Comparison of ENCODE assay signal across 21 mouse cellular contexts in genomic region chr1:155073905-155074304, GRCm38 (mm10). TPM values are rescaled to one million over a fixed set of nuclear protein-coding genes. Genes with fewer than 3 reads are reported as not detected.
DNase-seq lines count a peak whose midpoint lies in the region; ATAC-seq and TF ChIP-seq lines count a peak whose summit lies in the region.
"Had no signal": no experiment of that assay in that cellular context is flagged by ENCODE, and none has a peak within 500 bp of the region (broad histone marks: within the 10 kb centered on the region; RNA-seq: fewer than 3 reads in every experiment).

No protein-coding gene starts in this region.

- no peak for TF ChIP-seq EP300 in stomach, postnatal 0 days (optimal IDR thresholded peaks at IDR 0.05)

- TF ChIP-seq POLR2A in bone marrow macrophage, adult 2 months (IDR thresholded peaks at IDR 0.05; ENCODE audit: borderline replicate concordance, low read depth, low read length): no peak

- no peak for ATAC-seq in heart, embryonic 11.5 days (replicated peaks; ENCODE audit: insufficient number of reproducible peaks, low FRiP score, low TSS enrichment)
- 0 out of 2 replicates have a peak, but pooled peaks have one; percentile 19 for ATAC-seq in midbrain, embryonic 11.5 days (ENCODE audit: low FRiP score)
- ATAC-seq in midbrain, embryonic 14.5 days (ENCODE audit: low FRiP score, low TSS enrichment): no peak
- ATAC-seq in stomach, postnatal 0 days (ENCODE audit: low FRiP score, low TSS enrichment): no peak
- ATAC-seq: intestine, embryonic 16.5 days had no signal

- no peak overlapping the region for H3K4me3 ChIP-seq in heart, embryonic 11.5 days (ENCODE audit: low read depth, low read length)
- no peak overlapping the region for H3K4me3 ChIP-seq in midbrain, embryonic 11.5 days (ENCODE audit: low read depth, low read length)
- H3K4me3 ChIP-seq in midbrain, embryonic 14.5 days (replicated peaks; ENCODE audit: low read depth, low read length): no peak overlapping the region
- no peak overlapping the region for H3K4me3 ChIP-seq in bone marrow macrophage, adult 2 months (ENCODE audit: insufficient read depth, low read length)
- no peak overlapping the region for H3K4me3 ChIP-seq in stomach, postnatal 0 days (ENCODE audit: low read depth, low read length)
- H3K4me3 ChIP-seq: embryonic facial prominence, embryonic 13.5 days; kidney, embryonic 15.5 days; neural tube, embryonic 13.5 days had no signal

- no peak for TF ChIP-seq CTCF in bone marrow macrophage, adult 2 months (IDR thresholded peaks at IDR 0.05; ENCODE audit: low read depth, low read length)
- TF ChIP-seq CTCF in stomach, postnatal 0 days (IDR thresholded peaks at IDR 0.05; ENCODE audit: low read depth): no peak

- DNase-seq in heart, postnatal 10 days: no peak
- no peak for DNase-seq in midbrain, embryonic 11.5 days (ENCODE audit: low spot score, missing footprints)
- no peak for DNase-seq in midbrain, embryonic 14.5 days
- no peak for DNase-seq in stomach, postnatal 0 days (ENCODE audit: low spot score)
- no peak for DNase-seq in kidney, postnatal 14 days
- no peak for DNase-seq in kidney, postnatal 25 days
- DNase-seq: adrenal gland, adult 8-10 months; B cell, adult 2 months; cerebellum, adult 9-11 months; gastrocnemius, postnatal 10 days; heart, adult 18-20 months; layer of hippocampus, postnatal 36 days; lung, adult 2 months; spleen, adult 18-20 months; thymus, adult 18-20 months had no signal

- H3K4me1 ChIP-seq in heart, embryonic 11.5 days (ENCODE audit: control insufficient read depth, insufficient read depth, low read length): peaks cover 5% of the 10 kb centered on the region
- peaks cover 34% of the 10 kb centered on the region for H3K4me1 ChIP-seq in midbrain, embryonic 11.5 days (ENCODE audit: control insufficient read depth, insufficient read depth, low read length)
- peaks cover 39% of the 10 kb centered on the region for H3K4me1 ChIP-seq in midbrain, embryonic 14.5 days (ENCODE audit: control insufficient read depth, insufficient read depth, low read length)
- peaks cover 70% of the 10 kb centered on the region for H3K4me1 ChIP-seq in bone marrow macrophage, adult 2 months (ENCODE audit: control insufficient read depth, insufficient read depth, low read length)
- H3K4me1 ChIP-seq in stomach, postnatal 0 days (replicated peaks; ENCODE audit: control insufficient read depth, insufficient read depth): peaks cover 4% of the 10 kb centered on the region

- intact Hi-C loops in heart, postnatal 10 days (cut with DNase I): no loop called here

- H3K27me3 ChIP-seq in heart, embryonic 11.5 days (ENCODE audit: control insufficient read depth, insufficient read depth, low read length): peaks cover 5% of the 10 kb centered on the region; the same call in 1 of the 2 replicates
- no peaks in the 10 kb centered on the region; the same call in 1 of the 2 replicates for H3K27me3 ChIP-seq in midbrain, embryonic 11.5 days (ENCODE audit: control insufficient read depth, insufficient read depth, low read length)
- H3K27me3 ChIP-seq in midbrain, embryonic 14.5 days (ENCODE audit: control insufficient read depth, insufficient read depth, low read length): no peaks in the 10 kb centered on the region
- H3K27me3 ChIP-seq in stomach, postnatal 0 days (ENCODE audit: control insufficient read depth, insufficient read depth, low read length): no peaks in the 10 kb centered on the region
- H3K27me3 ChIP-seq: embryonic facial prominence, embryonic 13.5 days; kidney, embryonic 15.5 days; neural tube, embryonic 13.5 days had no signal

- no peaks in the 10 kb centered on the region for H3K36me3 ChIP-seq in heart, embryonic 11.5 days (ENCODE audit: control insufficient read depth, insufficient read depth, low read length)
- H3K36me3 ChIP-seq in midbrain, embryonic 11.5 days (ENCODE audit: control insufficient read depth, insufficient read depth, low read length): no peaks in the 10 kb centered on the region
- H3K36me3 ChIP-seq in midbrain, embryonic 14.5 days (ENCODE audit: control insufficient read depth, insufficient read depth, low read length): no peaks in the 10 kb centered on the region
- H3K36me3 ChIP-seq in stomach, postnatal 0 days (ENCODE audit: control insufficient read depth, insufficient read depth, low read length): no peaks in the 10 kb centered on the region
- H3K36me3 ChIP-seq: embryonic facial prominence, embryonic 13.5 days; kidney, embryonic 15.5 days; neural tube, embryonic 13.5 days had no signal

- whole genome bisulfite sequencing in heart, embryonic 11.5 days (ENCODE audit: insufficient replicate concordance): 75% methylated on average over 6 of the region's 6 CpGs
- 66% methylated on average over 6 of the region's 6 CpGs for WGBS in midbrain, embryonic 11.5 days
- whole genome bisulfite sequencing in midbrain, embryonic 14.5 days: 73% methylated on average over 6 of the region's 6 CpGs
- 88% methylated on average over 6 of the region's 6 CpGs for WGBS in stomach, postnatal 0 days

- H3K9ac ChIP-seq in heart, embryonic 11.5 days (ENCODE audit: low read depth, low read length): 0 out of 2 replicates have a peak overlapping the region, but pooled peaks have one; percentile 16
- no peak overlapping the region for H3K9ac ChIP-seq in midbrain, embryonic 11.5 days (ENCODE audit: low read length)
- H3K9ac ChIP-seq in midbrain, embryonic 14.5 days (replicated peaks; ENCODE audit: low read length): no peak overlapping the region
- H3K9ac ChIP-seq in stomach, postnatal 0 days (ENCODE audit: low read length): no peak overlapping the region
- H3K9ac ChIP-seq: kidney, embryonic 15.5 days; neural tube, embryonic 13.5 days had no signal

- no peaks in the 10 kb centered on the region for H3K9me3 ChIP-seq in heart, embryonic 11.5 days (replicated peaks; ENCODE audit: control insufficient read depth, low read length)
- H3K9me3 ChIP-seq in midbrain, embryonic 11.5 days (ENCODE audit: control insufficient read depth, low read length): no peaks in the 10 kb centered on the region
- H3K9me3 ChIP-seq in midbrain, embryonic 14.5 days (ENCODE audit: control insufficient read depth, low read length): no peaks in the 10 kb centered on the region
- no peaks in the 10 kb centered on the region for H3K9me3 ChIP-seq in stomach, postnatal 0 days (ENCODE audit: control insufficient read depth, low read length)
- H3K9me3 ChIP-seq: embryonic facial prominence, embryonic 13.5 days; kidney, embryonic 15.5 days; neural tube, embryonic 13.5 days had no signal

- H3K27ac ChIP-seq in heart, embryonic 11.5 days (ENCODE audit: low read depth, low read length): no peak overlapping the region
- no peak overlapping the region for H3K27ac ChIP-seq in midbrain, embryonic 11.5 days (ENCODE audit: low read depth, low read length)
- no peak overlapping the region for H3K27ac ChIP-seq in midbrain, embryonic 14.5 days (replicated peaks; ENCODE audit: low read depth, low read length)
- peak overlapping the region; percentile 30 for H3K27ac ChIP-seq in bone marrow macrophage, adult 2 months (ENCODE audit: insufficient read depth, low read depth, low read length)
- peak overlapping the region; percentile 14; the same call in 1 of the 2 replicates for H3K27ac ChIP-seq in stomach, postnatal 0 days (replicated peaks)
- H3K27ac ChIP-seq: embryonic facial prominence, embryonic 13.5 days; kidney, embryonic 15.5 days; neural tube, embryonic 13.5 days had no signal

- no peak overlapping the region for H3K4me2 ChIP-seq in heart, embryonic 11.5 days
- no peak overlapping the region for H3K4me2 ChIP-seq in midbrain, embryonic 11.5 days
- H3K4me2 ChIP-seq in midbrain, embryonic 14.5 days (ENCODE audit: low read length): no peak overlapping the region
- H3K4me2 ChIP-seq in stomach, postnatal 0 days (replicated peaks; ENCODE audit: low read depth): no peak overlapping the region
- H3K4me2 ChIP-seq: embryonic facial prominence, embryonic 13.5 days; kidney, embryonic 15.5 days; neural tube, embryonic 13.5 days had no signal

RNA-seq across cellular contexts. Expression of gene Ier5, which starts 25.5 kb away (rescaled TPM):
- polyA plus RNA-seq in heart, embryonic 11.5 days (2014; fragmentation: Nextera tagmentation; extraction: Ambion mirVana): 7.3 and 7.7 TPM in 2 replicates
- total RNA-seq in heart, postnatal 10 days (2021): 10 to 100 TPM; 20.4 to 22.6 TPM
- polyA plus RNA-seq in midbrain, embryonic 11.5 days (2014; fragmentation: Nextera tagmentation; extraction: Ambion mirVana): 12.4 and 13.5 TPM in 2 replicates
- polyA plus RNA-seq in midbrain, embryonic 14.5 days (2014; fragmentation: Nextera tagmentation; extraction: Ambion mirVana): 13.4 TPM in 2 replicates
- 58.7 and 62.5 TPM in 2 replicates for polyA plus RNA-seq in bone marrow macrophage, adult 2 months (2012; ENCODE audit: insufficient read depth, insufficient read length, missing spikeins)
- 7.3 and 11.2 TPM in 2 replicates for polyA plus RNA-seq in stomach, postnatal 0 days (2015; fragmentation: Nextera tagmentation; extraction: Ambion mirVana)

Comparison
In these comparisons a context has a peak if more than half of its experiments do, and no peak if none do; other contexts are left out.
1. H3K27ac ChIP-seq: peak in bone marrow macrophage, adult 2 months (single experiment) and stomach, postnatal 0 days (single experiment); none in heart, embryonic 11.5 days (single experiment), midbrain, embryonic 11.5 days (single experiment) and midbrain, embryonic 14.5 days (single experiment).